Mouse (Mus musculus) CH12F3 (cell line): ENCODE measurements around the gene Prrc2a.

Experiments used
- in situ Hi-C: fragments of 300-500 bp; cut with MboI; formaldehyde crosslinking; loops from 2 replicates; pipeline ENCODE4 v1.14.3; 2020; ENCODE audit warnings: low sequenced_read_pairs

Gene Prrc2a

DNA sequence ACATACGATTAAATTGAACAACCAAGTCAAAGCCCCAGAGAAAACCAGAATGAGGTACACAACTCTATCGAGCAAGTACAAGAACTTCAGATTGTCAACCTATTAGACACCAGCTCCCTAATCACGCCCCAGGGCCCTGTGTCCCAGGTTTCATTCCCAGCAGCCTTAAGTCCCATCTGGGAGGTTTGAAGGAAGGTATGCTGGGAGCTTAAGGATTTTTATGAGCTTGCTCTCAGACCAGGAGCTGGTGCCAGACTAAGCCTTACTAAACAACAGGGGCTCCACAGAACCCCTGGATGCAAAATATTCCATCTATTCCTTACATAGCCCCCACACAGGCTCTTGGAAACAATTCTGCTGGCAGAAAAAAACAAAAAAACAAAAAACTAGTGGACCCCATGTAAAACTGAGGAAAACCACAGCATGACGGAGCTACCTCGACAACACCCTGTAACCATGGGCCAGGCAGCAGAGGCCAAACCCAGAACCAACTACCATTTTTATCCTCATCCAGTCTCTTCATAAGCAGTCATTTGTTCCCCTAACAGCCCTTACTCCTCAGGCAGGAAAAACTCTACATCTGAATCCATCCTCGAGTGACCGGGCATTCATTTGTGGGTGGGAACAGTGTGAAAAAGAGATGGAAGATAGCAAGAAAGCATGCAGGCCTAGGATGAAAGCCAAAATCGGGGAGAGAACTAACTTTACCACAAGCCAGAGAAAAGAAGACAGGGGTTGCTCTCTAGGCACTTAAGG is 1.2 kb downstream of the Prrc2a start:
- in situ Hi-C loops = no loop called here

DNA sequence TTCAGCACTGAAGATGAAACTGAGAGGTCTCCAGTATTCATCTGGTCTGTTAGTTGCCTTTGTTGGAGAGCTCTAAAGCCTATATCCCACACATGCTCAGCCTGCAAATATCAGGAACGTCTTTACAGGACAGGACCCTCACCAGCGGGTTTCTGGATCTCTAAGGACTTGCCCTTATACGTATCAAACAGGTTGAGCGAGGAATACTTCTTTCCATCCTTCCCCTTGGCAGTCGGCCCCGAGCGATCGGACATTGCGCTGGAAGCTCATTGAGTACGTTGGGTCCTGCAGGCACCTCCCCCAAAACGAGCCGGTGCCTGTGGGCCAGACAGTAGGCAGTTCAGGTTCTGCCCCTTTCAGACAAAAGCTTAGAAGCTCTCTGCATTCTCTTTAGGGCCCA is 2.0 kb downstream of the Prrc2a start:
- in situ Hi-C loops = no loop called here

DNA sequence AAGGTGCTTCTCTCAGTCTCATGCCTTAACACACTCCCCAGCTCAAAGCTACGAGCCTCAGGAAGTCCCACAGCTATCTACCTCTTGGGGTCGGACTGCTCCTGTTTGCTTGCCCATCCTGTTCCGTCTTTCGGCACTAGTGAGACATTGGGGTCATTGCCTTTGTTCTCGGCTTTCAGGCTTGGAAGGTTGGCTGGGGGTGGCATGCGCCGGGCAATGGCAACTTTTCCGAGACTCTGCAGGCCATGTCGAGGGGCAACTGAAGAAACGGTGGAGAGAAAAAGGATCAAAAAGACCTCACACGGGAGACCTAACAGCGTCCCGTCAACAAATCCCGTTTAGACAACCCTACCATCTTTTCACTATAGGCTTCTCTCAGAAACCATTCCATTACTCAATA is 2.6 kb downstream of the Prrc2a start:
- in situ Hi-C loops = no loop called here

DNA sequence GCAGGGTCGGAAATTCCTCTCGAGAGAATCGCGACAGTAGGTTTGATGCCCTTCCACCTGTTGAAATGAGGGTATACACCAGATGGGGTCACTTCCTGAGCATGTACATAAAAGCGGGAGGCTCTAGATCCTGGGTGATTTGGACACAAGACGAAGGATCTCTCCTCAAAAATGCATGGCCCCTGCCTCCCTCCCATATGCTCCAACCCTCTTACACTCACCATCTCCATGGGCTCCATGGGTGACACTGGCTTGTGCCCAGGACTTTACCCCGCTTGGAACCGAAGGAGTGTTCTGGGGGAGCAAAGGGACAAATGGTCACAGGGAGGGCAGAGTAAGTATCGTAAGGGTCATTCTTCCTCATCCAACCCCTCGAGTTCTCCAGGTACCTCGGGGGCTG is 3.3 kb downstream of the Prrc2a start:
- in situ Hi-C loops = no loop called here

DNA sequence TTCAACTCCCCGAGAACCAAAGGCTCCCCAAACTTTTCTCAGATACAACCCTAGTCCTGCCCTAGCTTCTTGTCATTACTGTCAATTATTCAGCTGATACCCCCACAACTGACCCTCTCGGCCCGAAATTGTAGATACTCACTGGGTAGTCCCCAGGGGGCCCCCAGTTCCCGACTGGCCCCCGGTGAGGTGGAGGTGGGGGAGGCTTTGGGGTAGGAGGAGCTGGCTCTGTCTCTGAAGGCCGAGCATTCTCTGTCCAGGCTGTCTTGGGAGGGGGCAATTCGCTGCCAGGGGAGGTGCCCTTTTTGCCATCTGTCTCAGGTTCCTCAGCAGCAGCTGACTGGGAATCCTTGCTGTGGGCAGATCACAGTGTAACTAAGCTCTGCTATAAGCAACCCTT is 5.1 kb downstream of the Prrc2a start:
- in situ Hi-C loops = no loop called here

DNA sequence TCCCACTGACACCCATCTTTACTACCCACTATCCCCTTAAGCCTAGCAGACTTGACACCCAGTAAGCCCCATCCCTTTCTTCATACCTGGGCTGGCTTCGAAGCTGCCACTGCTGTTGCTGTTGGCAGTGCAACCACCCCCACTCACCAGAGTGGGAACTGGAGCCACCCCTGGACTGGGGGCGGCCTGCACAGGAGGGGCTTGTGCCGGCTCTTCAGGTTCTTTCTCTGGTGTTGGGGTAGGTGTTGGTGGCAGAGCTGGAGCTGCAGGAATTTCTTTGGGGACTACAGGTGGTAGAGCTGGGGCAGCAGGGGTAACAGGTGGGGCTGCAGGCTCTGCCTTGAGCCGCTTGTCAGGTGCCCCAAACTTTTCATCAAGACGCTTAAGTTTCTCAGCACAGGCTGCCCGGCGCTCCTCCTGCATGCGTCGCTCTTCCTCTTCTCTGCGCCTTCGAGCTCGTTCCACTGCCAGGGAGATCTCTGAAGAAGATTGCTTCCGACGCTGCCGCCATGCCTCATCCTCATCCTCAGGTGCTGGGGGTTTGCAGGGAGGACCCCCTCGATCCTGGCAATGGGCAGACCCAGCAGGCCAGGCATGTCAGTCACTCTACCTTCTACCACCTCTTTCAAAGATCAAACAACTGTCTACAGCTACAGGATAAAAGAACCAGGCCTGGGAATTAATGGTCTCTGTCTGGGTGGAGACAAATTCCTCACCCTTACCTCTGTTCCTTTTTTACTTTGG is 5.7 kb downstream of the Prrc2a start:
- in situ Hi-C loops = no loop called here

DNA sequence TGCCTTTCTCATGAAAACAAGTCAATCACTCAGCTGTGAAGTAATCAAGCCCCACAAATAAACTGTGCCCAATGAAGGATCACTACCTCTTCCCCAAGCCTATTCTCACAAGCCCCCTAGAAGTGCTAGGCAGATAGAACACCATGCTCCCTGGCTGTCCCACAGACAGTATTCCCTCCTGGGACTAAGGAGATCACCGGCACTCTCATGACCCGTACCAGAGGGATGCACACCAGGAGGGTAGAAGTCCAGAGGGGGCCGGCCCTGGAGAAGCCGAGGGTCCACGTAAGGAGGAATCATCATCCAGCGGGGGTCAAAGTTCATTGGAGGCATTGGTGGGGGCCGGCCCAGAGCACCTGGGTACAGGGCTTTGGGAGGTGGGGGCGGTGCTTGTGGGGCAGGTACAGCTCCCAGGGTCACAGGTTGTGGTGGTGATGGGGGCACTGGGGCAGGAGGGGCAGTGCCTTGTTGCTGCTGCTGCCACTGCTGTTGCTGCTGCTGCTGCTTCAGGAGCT is 7.0 kb downstream of the Prrc2a start:
- in situ Hi-C loops = no loop called here

DNA sequence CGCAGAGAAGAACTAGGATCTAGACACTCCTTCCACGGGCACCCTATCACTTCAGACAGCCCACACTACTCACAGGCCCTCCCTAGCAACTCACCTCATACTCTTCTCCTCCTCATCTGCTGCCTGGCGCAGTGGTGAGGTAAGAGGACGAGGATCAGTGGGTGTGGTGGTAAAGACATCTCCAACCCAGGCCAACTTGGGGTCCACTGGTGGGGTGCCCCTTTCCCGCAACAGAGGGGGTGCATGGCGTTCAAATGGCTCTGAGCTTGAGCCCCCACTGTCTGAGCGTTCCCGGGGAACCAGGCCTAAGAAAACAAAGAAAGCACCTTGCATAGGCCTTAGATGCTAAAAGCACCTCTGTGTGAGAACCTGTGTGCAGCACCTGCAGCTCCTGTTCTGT is 7.4 kb downstream of the Prrc2a start:
- in situ Hi-C loops = no loop called here

DNA sequence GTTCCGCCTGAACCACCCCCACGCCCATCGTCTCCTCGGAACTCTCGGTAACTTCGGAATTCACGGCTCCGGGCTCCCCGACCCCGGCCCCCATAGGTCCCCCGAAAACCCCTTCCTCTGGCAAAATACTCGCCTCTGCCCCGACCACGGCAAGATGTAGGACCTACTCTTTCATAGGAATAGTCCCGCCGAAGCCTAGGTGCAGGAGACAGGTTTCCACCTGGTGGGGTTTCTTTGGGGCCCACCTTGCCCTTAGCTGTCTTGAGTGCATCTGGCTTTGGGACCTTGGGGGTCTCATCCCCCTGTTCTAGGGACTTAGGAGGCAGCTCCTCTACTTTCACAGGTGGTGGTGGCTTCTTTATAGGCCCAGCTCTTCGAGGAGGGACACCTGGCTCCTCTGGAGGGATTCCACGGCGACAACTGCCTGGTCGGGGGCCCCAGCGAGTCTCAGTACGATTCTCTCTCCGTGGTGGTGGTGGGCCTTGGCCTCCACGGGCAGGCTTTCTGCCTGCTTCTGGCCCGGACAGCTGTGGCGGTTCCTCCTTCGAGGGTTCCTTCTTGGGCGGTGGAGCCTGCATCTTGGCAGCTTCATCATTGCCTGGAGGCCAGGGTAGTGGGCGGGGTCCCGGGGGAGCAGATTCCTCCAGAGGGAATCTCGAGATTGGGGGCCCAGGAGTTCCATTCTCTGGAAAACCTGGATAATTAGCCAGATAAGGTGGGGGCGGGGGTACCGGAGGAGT is 8.1 kb downstream of the Prrc2a start:
- in situ Hi-C loops = no loop called here

DNA sequence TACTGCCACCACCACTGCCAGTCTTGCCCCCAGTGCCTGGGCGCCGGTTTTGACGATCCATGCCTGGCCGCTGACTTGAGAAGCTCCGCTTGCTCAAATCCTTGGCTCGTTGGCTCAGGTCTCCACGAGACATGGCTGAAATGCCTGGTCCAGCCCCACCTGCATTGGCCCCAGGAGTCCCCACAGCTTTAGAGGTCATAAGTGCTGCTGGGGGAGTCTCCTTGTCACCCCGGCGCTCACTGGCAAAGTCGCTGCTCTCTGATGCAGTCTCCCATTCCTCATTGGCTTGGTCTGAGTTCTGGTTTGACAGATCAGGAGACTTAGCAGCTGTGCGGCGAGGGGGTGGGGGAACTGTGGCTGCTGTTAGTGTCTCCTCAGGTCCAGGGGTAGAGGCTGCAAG is 9.2 kb downstream of the Prrc2a start:
- in situ Hi-C loops = no loop called here

DNA sequence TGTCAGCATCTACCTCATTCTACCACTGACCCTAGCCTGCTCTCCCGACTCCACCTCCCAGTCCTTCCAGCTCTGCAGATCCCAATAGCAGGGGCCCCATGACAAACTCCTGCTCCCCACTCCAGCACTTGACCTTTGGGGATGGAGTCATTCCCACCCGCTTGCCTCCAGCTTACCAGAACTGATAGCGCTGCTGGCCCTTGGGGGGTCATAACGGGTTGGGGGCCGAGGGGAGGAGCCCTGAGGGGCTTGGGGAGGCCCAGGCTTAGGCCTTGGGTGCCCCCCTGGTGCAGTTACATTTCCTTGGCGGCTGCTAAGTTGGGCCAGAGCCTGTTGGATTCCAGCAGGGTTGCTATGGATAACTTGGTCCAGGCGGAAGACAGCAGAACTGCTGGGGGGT is 10.1 kb downstream of the Prrc2a start:
- in situ Hi-C loops = no loop called here

DNA sequence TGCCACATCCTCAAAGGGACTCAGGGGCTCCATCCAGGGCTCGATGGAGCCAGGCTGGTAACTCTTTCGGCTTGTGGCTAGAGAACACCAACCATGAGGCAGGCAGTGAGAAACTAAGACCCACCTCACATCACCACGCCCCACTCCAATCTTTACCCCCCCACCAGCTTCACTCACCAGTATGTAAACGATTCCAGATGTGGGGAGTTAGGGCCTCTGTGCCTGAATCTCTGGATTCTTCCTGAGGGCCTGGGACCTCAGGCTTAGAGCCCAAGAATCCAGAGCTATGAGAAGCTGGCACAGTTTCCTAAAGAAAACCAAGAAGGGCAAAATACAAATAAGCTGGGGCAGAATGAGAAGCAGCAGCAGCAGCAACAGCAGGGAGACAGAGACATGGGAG is 10.8 kb downstream of the Prrc2a start:
- in situ Hi-C loops = no loop called here

DNA sequence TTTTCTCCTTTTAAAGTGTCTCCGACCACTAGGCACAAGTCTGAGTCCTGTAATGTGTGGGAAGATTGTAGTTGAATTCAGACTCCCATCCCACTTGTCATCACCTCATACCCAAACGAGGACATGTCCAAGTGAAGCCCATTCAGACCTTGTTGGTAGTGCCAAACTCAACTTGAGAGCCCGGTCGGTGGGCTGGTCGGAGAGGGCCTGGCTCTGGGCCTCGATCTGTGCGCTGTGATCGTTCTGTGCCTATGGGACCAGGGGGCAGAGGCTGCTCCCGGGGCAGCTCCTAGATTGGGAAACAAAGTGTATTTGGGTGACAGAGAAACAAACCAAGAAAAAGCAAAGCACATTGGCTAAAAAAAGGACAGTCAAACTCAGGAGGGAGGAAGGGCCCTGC is 11.6 kb downstream of the Prrc2a start:
- in situ Hi-C loops = no loop called here

DNA sequence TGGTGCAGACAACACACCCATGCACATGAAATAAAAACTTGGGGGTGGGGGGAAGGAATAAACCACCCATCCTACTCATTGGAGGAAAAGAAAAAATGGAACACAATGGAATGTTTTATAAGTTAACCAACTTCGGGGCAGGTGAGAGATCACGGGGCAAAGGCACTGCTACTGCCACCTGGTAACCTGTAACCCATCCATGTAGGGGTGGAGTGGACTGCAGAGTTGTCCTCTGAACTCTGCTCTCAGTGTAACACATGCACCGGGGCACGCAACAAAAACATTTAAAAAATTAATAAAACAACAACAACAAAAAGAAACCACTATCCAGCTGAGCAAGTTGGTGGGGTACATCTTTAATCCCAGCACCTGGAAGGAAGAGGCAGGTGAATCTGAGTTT is 12.6 kb downstream of the Prrc2a start:
- in situ Hi-C loops = no loop called here

DNA sequence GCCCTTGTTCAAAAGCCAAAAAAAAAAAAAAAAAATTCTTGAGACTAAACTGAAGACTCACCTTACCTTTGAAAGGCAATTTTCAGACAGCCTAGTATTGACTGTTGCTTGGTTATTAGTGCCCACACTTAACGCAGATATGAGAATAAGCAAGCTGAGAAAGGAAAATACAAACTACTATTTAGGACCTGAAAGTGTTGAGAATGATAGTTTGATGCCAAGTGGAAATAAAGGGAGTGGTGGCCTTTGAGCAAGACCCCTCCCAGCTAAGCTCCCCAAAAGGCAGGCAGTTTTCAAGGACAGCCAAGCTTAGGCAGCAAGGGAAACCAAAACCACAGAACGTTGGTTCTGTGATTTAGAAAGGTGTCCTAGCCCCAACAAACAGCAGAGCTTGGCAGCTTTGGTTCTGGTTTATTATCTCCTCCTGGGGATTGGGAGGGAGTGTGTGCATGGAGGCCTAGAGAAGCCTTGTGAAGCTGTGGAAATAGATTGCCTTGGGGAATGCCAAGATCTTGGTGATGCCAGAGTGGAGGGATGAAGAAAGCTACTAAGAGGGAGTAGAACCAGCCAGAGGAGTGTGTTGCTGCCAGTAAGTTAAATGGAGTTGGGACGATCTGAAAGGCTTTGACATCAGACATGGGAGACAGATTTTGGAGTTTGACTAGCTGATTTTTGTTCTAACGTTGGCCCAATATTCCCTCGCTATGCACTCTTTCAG is 16.6 kb downstream of the Prrc2a start:
- in situ Hi-C loops = no loop called here

DNA sequence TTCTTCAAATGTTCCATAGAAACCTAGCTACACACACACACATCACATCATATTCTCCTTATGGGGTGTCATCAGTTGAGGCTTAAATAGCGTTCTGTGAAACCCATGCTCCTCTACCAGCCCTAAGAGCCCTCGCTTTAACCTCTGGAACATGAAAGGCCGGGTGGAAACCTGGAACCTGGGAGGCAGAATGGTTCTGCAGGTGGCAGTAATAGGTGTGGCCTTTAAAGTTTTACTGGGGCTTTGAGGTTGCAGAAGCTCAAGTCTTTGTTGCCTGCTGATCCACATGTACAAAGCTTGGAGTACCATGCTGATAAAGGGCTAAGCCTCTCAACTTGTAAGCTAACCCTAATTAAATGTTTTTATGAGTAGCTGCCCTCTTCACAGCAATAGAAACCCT is 17.3 kb downstream of the Prrc2a start:
- in situ Hi-C loops = no loop called here

DNA sequence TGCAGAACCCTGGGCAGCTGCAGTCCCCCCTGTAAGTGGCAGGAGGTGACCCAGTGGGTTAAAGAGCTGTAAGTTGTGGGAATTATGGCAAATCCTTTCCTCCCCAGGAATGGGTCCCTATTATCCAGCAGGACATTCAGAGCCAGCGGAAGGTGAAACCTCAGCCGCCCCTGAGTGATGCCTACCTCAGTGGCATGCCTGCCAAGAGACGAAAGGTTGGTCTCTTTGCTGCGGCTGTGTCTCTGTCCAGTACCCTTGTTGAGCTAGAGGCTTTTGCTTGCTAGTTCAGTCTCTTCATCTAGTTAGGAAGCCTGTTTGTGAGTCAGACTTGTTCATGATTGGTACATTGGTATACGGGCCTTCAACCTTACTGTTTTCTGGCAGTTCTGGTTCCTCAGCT is 18.6 kb downstream of the Prrc2a start:
- in situ Hi-C loops = no loop called here

DNA sequence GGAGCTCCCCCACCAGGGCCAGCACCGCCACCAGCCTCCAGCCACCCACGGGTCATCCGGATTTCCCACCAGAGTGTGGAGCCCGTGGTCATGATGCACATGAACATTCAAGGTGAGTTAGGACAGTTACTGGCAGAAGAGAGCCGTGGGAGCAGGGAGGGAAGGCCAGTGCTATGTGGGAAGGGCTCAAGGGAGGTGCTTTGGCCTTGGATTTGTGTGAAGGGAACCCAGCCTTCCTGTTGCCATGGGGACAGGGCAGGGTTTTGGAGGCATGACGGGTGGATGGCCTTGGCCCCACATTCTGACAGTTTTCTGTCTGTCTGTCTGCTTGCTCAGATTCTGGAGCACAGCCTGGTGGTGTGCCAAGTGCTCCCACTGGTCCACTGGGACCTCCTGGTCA is 22.7 kb downstream of the Prrc2a start:
- in situ Hi-C loops = no loop called here

DNA sequence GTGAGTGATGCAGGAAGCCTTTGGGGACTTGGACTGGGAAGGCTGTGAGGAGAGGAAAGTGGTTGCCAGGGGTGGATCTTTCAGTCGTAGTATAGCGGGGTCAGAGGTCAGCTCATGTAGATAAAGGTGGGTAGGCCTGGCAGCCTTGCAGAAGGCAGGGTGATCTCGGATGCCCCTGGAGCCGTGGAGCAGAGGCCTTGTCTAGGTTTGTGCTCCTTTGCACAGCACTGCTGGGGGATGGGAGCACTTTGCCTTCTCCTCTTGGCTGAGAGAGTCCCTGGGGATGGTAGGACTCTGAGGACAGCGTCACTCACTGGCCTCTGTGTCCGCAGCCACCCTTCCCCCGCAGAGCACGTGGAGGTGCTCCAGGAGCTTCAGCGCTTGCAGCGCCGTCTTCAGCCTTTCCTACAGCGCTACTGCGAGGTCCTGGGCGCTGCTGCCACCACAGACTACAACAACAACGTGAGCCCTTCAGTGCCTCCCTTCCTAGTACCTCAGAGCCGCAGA is 24.2 kb downstream of the Prrc2a start:
- in situ Hi-C loops = no loop called here

DNA sequence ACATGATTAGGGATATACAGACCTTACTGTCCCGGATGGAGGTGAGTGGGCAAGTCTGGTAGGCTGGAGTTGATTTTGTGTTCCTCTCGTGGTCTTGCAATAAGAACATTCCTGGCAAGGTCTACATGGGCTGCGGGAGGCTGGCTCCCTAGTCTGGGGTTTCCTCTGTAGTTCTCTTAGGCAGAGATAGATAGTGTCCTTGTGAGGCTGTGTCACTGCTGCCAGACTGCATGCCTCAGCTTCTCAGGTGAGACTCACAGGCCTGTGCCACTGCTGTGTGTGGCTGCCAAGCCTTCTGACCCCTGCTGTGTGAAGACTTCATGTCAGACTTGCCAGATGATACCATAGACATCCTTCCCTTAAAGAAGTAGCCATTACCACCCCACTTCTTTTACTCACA is 25.4 kb downstream of the Prrc2a start:
- in situ Hi-C loops = no loop called here
